In the genomic region with DNA sequence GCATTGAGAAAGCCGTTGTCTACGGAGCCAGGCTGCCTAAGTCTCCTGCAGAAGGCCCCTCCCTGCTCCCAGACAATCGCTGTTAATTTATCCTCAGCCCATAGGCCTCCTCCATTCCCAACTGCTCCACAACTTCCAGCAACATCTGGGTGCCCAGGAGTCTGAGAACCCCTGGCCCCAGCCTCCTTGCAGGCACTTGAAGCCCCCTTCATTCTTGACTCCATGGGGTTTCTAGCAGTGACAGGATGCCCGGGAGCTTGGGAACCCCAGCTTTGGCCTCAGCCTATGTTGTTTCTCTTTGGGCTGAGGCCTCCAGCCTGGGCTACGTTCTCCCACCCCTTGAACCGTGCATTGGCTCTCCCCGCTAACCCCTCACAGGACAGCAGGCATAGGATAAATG, we compare ENCODE assay signal across 19 mouse cellular contexts.
"Had no signal": no experiment of that assay in that cellular context is flagged by ENCODE, and none has a peak within 500 bp of the region (broad histone marks: within the 10 kb centered on the region; RNA-seq: fewer than 3 reads in every experiment).

No protein-coding gene starts in this region.

- H3K36me3 ChIP-seq: stomach, embryonic 15.5 days had no signal

- H3K27ac ChIP-seq: layer of hippocampus, adult 2 months; limb, embryonic 13.5 days; liver, embryonic 14.5 days; macrophage; midbrain, embryonic 13.5 days; stomach, embryonic 15.5 days had no signal

- H3K27me3 ChIP-seq: limb, embryonic 13.5 days; midbrain, embryonic 13.5 days; stomach, embryonic 15.5 days had no signal

- H3K9me3 ChIP-seq: limb, embryonic 13.5 days; midbrain, embryonic 13.5 days; stomach, embryonic 15.5 days had no signal

- H3K4me2 ChIP-seq: limb, embryonic 13.5 days; lung, embryonic 14.5 days; midbrain, embryonic 13.5 days; stomach, embryonic 15.5 days had no signal

- ATAC-seq: liver, postnatal 0 days; lung, postnatal 0 days; midbrain, embryonic 13.5 days had no signal

- H3K4me1 ChIP-seq: stomach, embryonic 15.5 days had no signal

- H3K9ac ChIP-seq: limb, embryonic 13.5 days; liver, embryonic 14.5 days; liver, postnatal 0 days; lung, embryonic 14.5 days; midbrain, embryonic 13.5 days; stomach, embryonic 15.5 days had no signal

- H3K4me3 ChIP-seq: layer of hippocampus, adult 2 months; limb, embryonic 13.5 days; midbrain, embryonic 13.5 days; stomach, embryonic 15.5 days had no signal

- DNase-seq: kidney, adult 11 months; kidney, adult 9 months; kidney, postnatal 25 days; layer of hippocampus, adult 9-11 months; left cerebral cortex, postnatal 4 days; liver, postnatal 0 days; lung, embryonic 14.5 days; right cerebral cortex, adult 18-20 months; right cerebral cortex, postnatal 25 days; spleen, adult 18-20 months; thymus, adult 18-20 months; thymus, postnatal 36 days had no signal
